In the genomic region with DNA sequence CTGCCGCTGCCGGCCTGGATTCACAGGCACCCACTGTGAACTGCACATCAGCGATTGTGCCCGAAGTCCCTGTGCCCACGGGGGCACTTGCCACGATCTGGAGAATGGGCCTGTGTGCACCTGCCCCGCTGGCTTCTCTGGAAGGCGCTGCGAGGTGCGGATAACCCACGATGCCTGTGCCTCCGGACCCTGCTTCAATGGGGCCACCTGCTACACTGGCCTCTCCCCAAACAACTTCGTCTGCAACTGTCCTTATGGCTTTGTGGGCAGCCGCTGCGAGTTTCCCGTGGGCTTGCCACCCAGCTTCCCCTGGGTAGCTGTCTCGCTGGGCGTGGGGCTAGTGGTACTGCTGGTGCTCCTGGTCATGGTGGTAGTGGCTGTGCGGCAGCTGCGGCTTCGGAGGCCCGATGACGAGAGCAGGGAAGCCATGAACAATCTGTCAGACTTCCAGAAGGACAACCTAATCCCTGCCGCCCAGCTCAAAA, we compare ENCODE assay signal across 20 mouse cellular contexts. TPM values are rescaled to one million over a fixed set of nuclear protein-coding genes. Genes with fewer than 3 reads are reported as not detected.
A peak's percentile ranks its signal among the peaks of the same experiment; 100 is the strongest.
DNase-seq lines count a peak whose midpoint lies in the region; ATAC-seq and TF ChIP-seq lines count a peak whose summit lies in the region.
"Had no signal": no experiment of that assay in that cellular context is flagged by ENCODE, and none has a peak within 500 bp of the region (broad histone marks: within the 10 kb centered on the region; RNA-seq: fewer than 3 reads in every experiment).

No protein-coding gene starts in this region.

- H3K27me3 ChIP-seq in heart, embryonic 14.5 days (ENCODE audit: control insufficient read depth, insufficient read depth, low read length), result peaks cover 49% of the 10 kb centered on the region
- peaks cover 2% of the 10 kb centered on the region; the same call in 1 of the 2 replicates for H3K27me3 ChIP-seq in liver, adult 2 months (ENCODE audit: control insufficient read depth, insufficient read depth, low read length)
- peaks cover 93% of the 10 kb centered on the region for H3K27me3 ChIP-seq in E14TG2a.4 (ENCODE audit: insufficient read depth, low read length)

- peaks cover 1 to 3% of the 10 kb centered on the region in 2 experiments for H3K4me1 ChIP-seq in heart, embryonic 14.5 days (ENCODE audit: control insufficient read depth in 2 of 2, insufficient read depth in 2 of 2, low read length in 2 of 2)
- H3K4me1 ChIP-seq in liver, adult 2 months (ENCODE audit: control insufficient read depth, insufficient read depth, low read length), result peaks cover 1% of the 10 kb centered on the region; the same call in 1 of the 2 replicates
- H3K4me1 ChIP-seq in E14TG2a.4 (replicated peaks; ENCODE audit: low read depth, low read length) (peaks cover 34% of the 10 kb centered on the region), ES-E14 (ENCODE audit: control insufficient read depth in 2 of 2, insufficient read depth in 2 of 2, low read length in 2 of 2, poor library complexity in 1 of 2) (peaks cover 0 to 4% of the 10 kb centered on the region in 2 experiments; a peak in 1 of 4 replicates)

- in situ Hi-C loops in ES-E14 (cut with MboI; ENCODE audit: low sequenced_read_pairs in 2 of 2, unreplicated experiment in 2 of 2), result loop anchor here (10.0 to 25.0 kb wide), 2 partner anchors 173 to 180 kb away; no protein-coding TSS in a partner anchor

- intact Hi-C loops in heart, postnatal 25 days (cut with DNase I), result no loop called here
- intact Hi-C loops in left cerebral cortex, postnatal 14 days (cut with DNase I), result no loop called here

- no peak for TF ChIP-seq POLR2A in liver, adult 2 months (IDR thresholded peaks at IDR 0.05; ENCODE audit: extremely low read depth, insufficient read depth, low read length)

- H3K36me3 ChIP-seq in heart, embryonic 14.5 days (ENCODE audit: control insufficient read depth, insufficient read depth, low read length), result 0 out of 2 replicates have a peak, but pooled peaks cover 7% of the 10 kb centered on the region
- H3K36me3 ChIP-seq in liver, adult 2 months (ENCODE audit: control insufficient read depth, insufficient read depth, low read length), result no peaks in the 10 kb centered on the region
- no peaks in the 10 kb centered on the region for H3K36me3 ChIP-seq in E14TG2a.4 (ENCODE audit: insufficient read depth, low read length)
- no peaks in the 10 kb centered on the region for H3K36me3 ChIP-seq in ES-E14 (ENCODE audit: control insufficient read depth, insufficient read depth, low read length, poor library complexity, severe bottlenecking)
- H3K36me3 ChIP-seq: embryonic facial prominence, embryonic 13.5 days; hindbrain, embryonic 12.5 days; intestine, embryonic 15.5 days; limb, embryonic 13.5 days had no signal

- no peak for DNase-seq in heart, postnatal 25 days (ENCODE audit: low spot score)
- no peak for DNase-seq in liver, adult 2 months (ENCODE audit: extremely low read depth, low read depth, low spot score)
- no peak for DNase-seq in liver
- DNase-seq in ES-E14 (ENCODE audit: low read depth, low spot score), result no peak
- no peak for DNase-seq in left cerebral cortex, postnatal 14 days (ENCODE audit: low spot score in 2 of 2)
- DNase-seq: cerebellum, adult 9-10 months; gastrocnemius, postnatal 14 days; kidney, postnatal 14 days; retina, postnatal 1 day; right cerebral cortex, postnatal 4 days; thymus, postnatal 14 days had no signal

- H3K4me3 ChIP-seq in heart, embryonic 14.5 days (ENCODE audit: control insufficient read depth in 1 of 2, insufficient read depth in 1 of 2, low read depth in 1 of 2, low read length in 2 of 2), result peak overlapping the region; percentile 7 to 16; a peak in 1 of 4 replicates
- H3K4me3 ChIP-seq in liver, adult 2 months (ENCODE audit: insufficient read depth, low read depth, low read length), result peak overlapping the region; percentile 42; the same call in 1 of the 2 replicates
- H3K4me3 ChIP-seq in E14TG2a.4 (replicated peaks; ENCODE audit: low read length), result peak overlapping the region; percentile 69
- H3K4me3 ChIP-seq in ES-E14 (ENCODE audit: insufficient read depth in 1 of 2, low read depth in 1 of 2, low read length in 2 of 2, poor library complexity in 1 of 2, severe bottlenecking in 1 of 2), result peak overlapping the region; percentile 38 to 59; a peak in 2 of 4 replicates
- H3K4me3 ChIP-seq: embryonic facial prominence, embryonic 13.5 days; hindbrain, embryonic 12.5 days; intestine, embryonic 15.5 days; limb, embryonic 13.5 days had no signal

- H3K27ac ChIP-seq in heart, embryonic 14.5 days (replicated peaks in 1 of 2; ENCODE audit: control insufficient read depth in 1 of 2, insufficient read depth in 1 of 2, low read depth in 2 of 2, low read length in 2 of 2), result no peak overlapping the region
- H3K27ac ChIP-seq in liver, adult 2 months (replicated peaks; ENCODE audit: insufficient read depth, low read depth, low read length), result no peak overlapping the region
- no peak overlapping the region for H3K27ac ChIP-seq in ES-E14 (ENCODE audit: insufficient read depth, low read depth, low read length, poor library complexity, severe bottlenecking)
- H3K27ac ChIP-seq: embryonic facial prominence, embryonic 13.5 days; hindbrain, embryonic 12.5 days; intestine, embryonic 15.5 days; limb, embryonic 13.5 days; macrophage had no signal

- H3K9ac ChIP-seq in heart, embryonic 14.5 days (ENCODE audit: low read length), result no peak overlapping the region
- H3K9ac ChIP-seq in liver, adult 2 months (ENCODE audit: low read depth, low read length), result peak overlapping the region; percentile 46; the same call in 1 of the 2 replicates
- H3K9ac ChIP-seq in ES-E14 (ENCODE audit: insufficient read depth, low read depth, low read length, poor library complexity, severe bottlenecking), result peak overlapping the region; percentile 40; the same call in 1 of the 2 replicates
- H3K9ac ChIP-seq: embryonic facial prominence, embryonic 13.5 days; hindbrain, embryonic 12.5 days; intestine, embryonic 15.5 days; limb, embryonic 13.5 days had no signal

- ATAC-seq in heart, embryonic 14.5 days (ENCODE audit: insufficient number of reproducible peaks, insufficient read depth, low FRiP score, low read depth), result no peak
- ATAC-seq: intestine, embryonic 15.5 days had no signal

- H3K79me2 ChIP-seq in liver, adult 2 months (ENCODE audit: control insufficient read depth, insufficient read depth, low read length), result peaks cover 9% of the 10 kb centered on the region; the same call in 1 of the 2 replicates

- no peak for TF ChIP-seq CTCF in liver, adult 2 months (IDR thresholded peaks at IDR 0.05; ENCODE audit: low read depth, low read length)
- TF ChIP-seq CTCF in E14TG2a.4 (conservative IDR thresholded peaks at IDR 0.05; ENCODE audit: low read length), result no peak

- no peaks in the 10 kb centered on the region for H3K9me3 ChIP-seq in heart, embryonic 14.5 days (ENCODE audit: control insufficient read depth, low read length)
- H3K9me3 ChIP-seq in E14TG2a.4 (ENCODE audit: low read length) (no peaks in the 10 kb centered on the region), ES-E14 (ENCODE audit: control insufficient read depth, insufficient read depth, low read depth, low read length) (no peaks in the 10 kb centered on the region)
- H3K9me3 ChIP-seq: embryonic facial prominence, embryonic 13.5 days; hindbrain, embryonic 12.5 days; intestine, embryonic 15.5 days; limb, embryonic 13.5 days had no signal

- WGBS in heart, embryonic 14.5 days, result 58% methylated on average over 24 of the region's 24 CpGs
- WGBS in liver, adult 2 months, result 76% methylated on average over 24 of the region's 24 CpGs

- H3K4me2 ChIP-seq in heart, embryonic 14.5 days (ENCODE audit: low read length), result peak overlapping the region; percentile 14
- H3K4me2 ChIP-seq: embryonic facial prominence, embryonic 13.5 days; hindbrain, embryonic 12.5 days; intestine, embryonic 15.5 days; limb, embryonic 13.5 days; midbrain, embryonic 11.5 days had no signal

TF ChIP-seq in ES-E14, 5 proteins besides CTCF, POLR2A, EP300 and RAD21:
- TF ChIP-seq MAFK (IDR thresholded peaks at IDR 0.05; ENCODE audit: insufficient read depth, low read depth, low read length) (no peak), HCFC1 (IDR thresholded peaks at IDR 0.05; ENCODE audit: borderline replicate concordance, insufficient read depth, low read length) (no peak), ZC3H11A (IDR thresholded peaks at IDR 0.05; ENCODE audit: borderline replicate concordance, low read depth, low read length) (no peak), CHD2 (IDR thresholded peaks at IDR 0.05; ENCODE audit: low read depth, low read length) (no peak)

RNA-seq across cellular contexts. Expression of a gene that starts 6.6 kb away (rescaled TPM):
- 6.9 and 8.8 TPM in 2 replicates for polyA plus RNA-seq in heart, embryonic 14.5 days (2014; fragmentation: Nextera tagmentation; extraction: Ambion mirVana)
- total RNA-seq in heart, postnatal 25 days (2021), result 10 to 100 TPM; 16.7 to 22.5 TPM
- total RNA-seq in liver, adult 2 months (2014; rRNA removed), result 3.0 and 5.2 TPM in 2 replicates
- polyA plus RNA-seq in liver, adult 2 months (2012; rRNA removed), result 3.1 and 4.1 TPM in 2 replicates
- total RNA-seq in ES-E14 (2012; rRNA removed), result 0.27 and 0.42 TPM in 2 replicates
- total RNA-seq in left cerebral cortex, postnatal 14 days (2021), result 1 to 10 TPM; 4.0 to 5.0 TPM
- total RNA-seq: MEL had no signal
- polyA plus RNA-seq: macrophage had no signal

RNA-seq across cellular contexts. Expression of a gene that starts 18.8 kb away (rescaled TPM):
- 0.32 and 0.67 TPM in 2 replicates for polyA plus RNA-seq in heart, embryonic 14.5 days (2014; fragmentation: Nextera tagmentation; extraction: Ambion mirVana)
- total RNA-seq in heart, postnatal 25 days (2021), result 1 to 10 TPM; 7.2 to 9.3 TPM
- total RNA-seq in liver, adult 2 months (2014; rRNA removed), result 3.2 and 5.5 TPM in 2 replicates
- polyA plus RNA-seq in liver, adult 2 months (2012; rRNA removed), result 4.1 and 6.1 TPM in 2 replicates
- total RNA-seq in ES-E14 (2012; rRNA removed), result 20.9 and 31.0 TPM in 2 replicates
- 1 to 10 TPM; 8.9 to 9.0 TPM for total RNA-seq in left cerebral cortex, postnatal 14 days (2021)

RNA-seq across cellular contexts. Expression of a gene that starts 43.7 kb away (rescaled TPM):
- 7.8 and 8.7 TPM in 2 replicates for polyA plus RNA-seq in heart, embryonic 14.5 days (2014; fragmentation: Nextera tagmentation; extraction: Ambion mirVana)
- 10 to 100 TPM; 11.9 to 13.0 TPM for total RNA-seq in heart, postnatal 25 days (2021)
- total RNA-seq in liver, adult 2 months (2014; rRNA removed), result 4.4 and 7.5 TPM in 2 replicates
- polyA plus RNA-seq in liver, adult 2 months (2012; rRNA removed), result 13.4 and 14.8 TPM in 2 replicates
- total RNA-seq in ES-E14 (2012; rRNA removed), result 17.0 and 17.8 TPM in 2 replicates
- total RNA-seq in left cerebral cortex, postnatal 14 days (2021), result 10 to 100 TPM; 40.2 to 40.5 TPM

Comparison
In these comparisons a context has a peak if more than half of its experiments do, and no peak if none do; other contexts are left out.
1. H3K4me3 ChIP-seq: peak in every context shown above with its lines; median percentile 69 in E14TG2a.4; 48 in ES-E14; 42 in liver, adult 2 months; 12 in heart, embryonic 14.5 days.